Mouse (Mus musculus): ENCODE data around the gene Nek7.
A peak's percentile ranks its signal among the peaks of the same experiment; 100 is the strongest.

The Nek7 gene

GRCm38 (mm10) chr1:138571038-138571441, 48.9 kb downstream of the Nek7 start:
- DNase-seq (ENCODE audit: low read depth, low spot score): no peak

- no peak for DNase-seq (ENCODE audit: low read depth, low spot score)
These were observed 51.3 kb downstream of the Nek7 start for GRCm38 (mm10) chr1:138568434-138569232.

DNA sequence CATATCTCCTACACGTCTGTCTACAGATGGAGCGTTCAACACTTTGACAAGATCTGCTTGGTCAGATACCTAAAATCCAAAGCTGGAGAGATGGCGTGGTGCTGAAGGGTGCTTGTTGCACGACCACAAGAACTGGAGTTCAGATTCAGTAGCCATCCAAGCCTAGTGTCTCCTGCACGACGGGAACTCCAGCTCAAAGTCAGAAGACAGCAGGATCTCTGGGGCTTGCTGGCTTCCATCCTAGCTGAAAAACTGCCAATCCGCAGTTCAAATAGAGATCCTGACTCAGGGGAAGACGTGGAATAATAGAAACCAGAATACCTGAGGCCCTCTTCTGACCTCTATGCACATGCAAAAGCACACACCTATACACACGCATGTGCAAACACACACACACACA, 52.0 kb downstream of the Nek7 start:
- no peak for DNase-seq (ENCODE audit: low read depth, low spot score)

- DNase-seq (ENCODE audit: low read depth, low spot score): no peak
These were observed 55.3 kb downstream of the Nek7 start for GRCm38 (mm10) chr1:138564677-138565076.

DNA sequence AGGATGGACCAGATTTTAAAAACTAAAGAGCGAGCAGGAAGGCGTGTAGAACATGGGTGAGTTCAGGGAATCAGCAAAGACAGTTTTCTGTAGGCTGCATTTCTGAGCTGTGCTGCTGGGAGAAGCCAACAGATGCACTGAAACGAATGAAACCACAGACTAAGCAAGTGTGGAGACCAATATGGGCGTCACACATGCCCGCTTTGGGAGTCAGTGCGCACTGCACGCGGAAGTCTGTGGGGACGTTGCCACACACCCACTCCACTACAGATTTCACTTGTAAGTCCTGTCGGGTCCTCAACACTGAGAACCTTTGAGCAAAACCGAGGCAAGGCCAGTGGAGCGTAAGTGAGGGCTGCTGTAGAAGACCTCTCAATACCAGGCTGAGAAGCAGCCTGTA, 59.2 kb downstream of the Nek7 start:
- DNase-seq (ENCODE audit: low read depth, low spot score): no peak

DNA sequence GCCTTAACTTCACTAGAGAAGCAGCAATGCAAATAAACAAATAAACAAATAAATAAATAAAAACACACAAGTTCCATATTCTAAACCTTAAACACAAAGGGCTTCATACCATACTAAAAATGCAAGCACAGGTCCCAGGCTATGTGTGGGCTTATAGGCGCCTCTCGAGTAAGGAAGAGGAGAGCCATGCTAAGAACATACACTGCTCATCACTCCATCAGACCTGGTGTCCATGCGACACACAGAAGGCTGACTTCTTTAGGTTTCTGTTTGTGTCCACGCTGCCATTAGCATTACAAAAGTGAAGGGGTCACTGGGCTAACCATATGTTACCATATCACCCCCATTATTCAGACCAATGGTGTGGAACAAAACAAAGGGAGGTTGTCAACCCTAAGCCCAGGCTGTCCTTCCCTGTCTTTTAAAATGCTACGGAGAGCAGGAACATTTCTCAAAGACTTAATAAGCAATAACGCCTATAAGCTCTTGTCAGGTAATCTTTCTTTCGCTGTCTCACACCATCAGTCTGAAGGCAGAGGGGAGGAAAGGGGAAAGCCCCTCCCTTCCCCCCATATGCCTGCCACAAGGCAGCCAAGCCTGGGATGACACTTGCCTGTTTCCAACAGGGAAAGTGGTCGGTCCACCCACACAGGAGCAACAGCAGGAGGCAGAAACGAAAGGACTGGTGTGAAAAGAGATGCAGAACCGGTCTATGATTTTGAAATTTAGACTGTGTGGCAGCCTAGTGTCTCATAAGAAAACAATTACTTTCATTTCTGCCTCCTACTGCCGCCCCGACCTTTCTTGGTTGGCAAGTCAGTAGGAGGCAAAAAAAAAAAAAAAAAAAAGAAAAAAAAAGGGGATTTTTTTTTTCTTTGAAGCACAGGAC, 60.5 kb downstream of the Nek7 start:
- no peak for DNase-seq (ENCODE audit: low read depth, low spot score)

DNA sequence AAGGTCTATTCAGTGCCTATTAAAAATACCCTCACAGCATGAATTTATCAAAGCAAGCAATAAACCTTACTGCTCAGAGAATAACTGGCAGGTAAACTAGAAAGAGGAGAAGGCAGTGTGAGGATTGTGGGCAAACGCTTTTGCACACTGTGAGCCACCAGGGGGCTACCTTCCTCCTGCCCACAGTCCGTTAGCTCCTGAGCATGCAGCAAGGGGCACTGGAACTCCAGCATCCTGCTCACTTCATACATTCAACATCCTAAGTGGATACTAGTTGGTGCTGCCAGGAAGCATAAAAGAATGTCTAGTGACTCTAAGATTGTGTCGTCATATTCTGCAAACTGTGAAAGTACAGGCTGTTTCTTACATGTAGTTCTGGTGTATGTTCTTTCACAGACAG, 61.6 kb downstream of the Nek7 start:
- DNase-seq (ENCODE audit: low read depth, low spot score): peak; percentile 26

GRCm38 (mm10) chr1:138554926-138555325, 65.0 kb downstream of the Nek7 start:
- no peak for DNase-seq (ENCODE audit: low read depth, low spot score)

DNA sequence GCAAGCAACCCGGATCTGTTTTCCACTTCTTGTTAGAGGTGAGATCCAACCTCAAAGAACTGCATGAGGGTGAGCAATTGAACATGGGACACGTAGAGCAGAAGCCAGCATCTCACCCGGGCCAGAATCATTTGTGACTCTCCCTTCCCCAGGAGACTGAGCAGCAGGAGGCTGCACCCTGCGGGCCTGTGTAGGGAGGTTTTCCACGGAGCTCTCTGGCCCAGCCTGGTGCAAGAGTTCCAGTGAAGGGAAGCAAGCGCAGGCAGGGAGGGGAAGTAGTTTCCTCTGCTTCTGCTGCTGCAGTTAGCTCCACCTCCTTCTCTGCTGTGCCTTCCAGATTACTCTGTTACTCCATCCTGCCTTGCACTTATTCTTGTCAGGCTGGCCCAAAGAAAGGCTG, 69.8 kb downstream of the Nek7 start:
- DNase-seq (ENCODE audit: low read depth, low spot score): peak; percentile 58

- no peak for DNase-seq (ENCODE audit: low read depth, low spot score)
These were observed 77.8 kb downstream of the Nek7 start for GRCm38 (mm10) chr1:138542170-138542515.

- DNase-seq (ENCODE audit: low read depth, low spot score): no peak
These were observed 78.3 kb downstream of the Nek7 start for GRCm38 (mm10) chr1:138541495-138542169.

DNA sequence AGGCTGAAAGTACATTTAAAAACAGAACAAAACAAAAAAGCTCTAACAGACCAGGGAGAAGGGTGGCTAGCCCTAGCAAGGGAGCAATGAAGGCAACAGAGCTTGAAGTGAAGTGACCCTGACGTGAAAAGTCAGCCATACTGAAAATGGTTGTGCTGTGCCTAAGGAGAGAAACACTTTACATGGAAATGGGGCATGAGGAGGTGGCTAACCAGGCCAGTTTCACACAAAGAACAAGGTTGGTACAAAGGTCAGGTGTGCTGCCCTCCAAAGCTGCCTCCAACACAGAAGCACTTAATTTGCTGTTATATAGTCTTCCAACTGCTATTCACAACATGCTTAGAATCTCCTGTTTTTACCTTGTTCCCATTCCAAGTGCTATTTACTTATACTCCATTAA, 80.2 kb downstream of the Nek7 start:
- DNase-seq (ENCODE audit: low read depth, low spot score): no peak

GRCm38 (mm10) chr1:138538217-138538616, 81.7 kb downstream of the Nek7 start:
- no peak for DNase-seq (ENCODE audit: low read depth, low spot score)

DNA sequence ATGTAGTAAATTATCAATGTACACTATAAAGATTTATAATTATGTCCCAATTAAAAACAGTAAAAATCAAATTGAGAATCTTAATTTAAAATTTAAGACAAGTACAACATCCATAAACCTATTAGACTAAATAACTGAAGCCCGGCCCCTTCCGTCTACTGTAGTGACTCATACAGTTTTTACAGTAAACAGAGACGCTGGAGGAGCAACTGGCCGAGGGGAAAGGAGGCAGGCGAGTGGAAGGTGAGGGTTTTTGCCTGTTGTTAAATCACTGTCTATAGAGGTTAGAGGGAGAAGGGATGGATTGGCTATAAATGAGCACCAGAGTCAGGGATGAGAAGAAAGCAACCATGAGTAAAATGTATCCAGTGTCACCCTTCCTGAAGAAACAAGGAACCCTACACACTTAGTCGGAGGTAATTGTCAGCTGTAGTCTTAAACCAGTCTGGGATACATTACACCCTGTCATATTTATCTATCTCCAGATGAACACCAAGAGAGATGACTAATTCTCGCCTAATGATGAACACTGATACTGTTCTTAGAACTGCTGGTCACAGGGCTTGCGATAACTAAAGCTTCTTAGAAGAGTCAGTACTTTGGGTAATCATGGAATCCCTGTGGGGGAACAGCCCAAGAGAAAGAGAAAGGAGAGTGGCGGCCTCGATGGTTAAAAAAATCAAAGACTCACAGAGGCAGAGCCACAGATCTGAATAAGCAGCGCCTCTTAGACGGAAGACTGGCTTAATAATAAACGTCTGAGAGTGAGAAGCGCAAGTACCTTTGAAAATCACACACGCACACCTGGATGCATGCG, 84.0 kb downstream of the Nek7 start:
- no peak for DNase-seq (ENCODE audit: low read depth, low spot score)

DNA sequence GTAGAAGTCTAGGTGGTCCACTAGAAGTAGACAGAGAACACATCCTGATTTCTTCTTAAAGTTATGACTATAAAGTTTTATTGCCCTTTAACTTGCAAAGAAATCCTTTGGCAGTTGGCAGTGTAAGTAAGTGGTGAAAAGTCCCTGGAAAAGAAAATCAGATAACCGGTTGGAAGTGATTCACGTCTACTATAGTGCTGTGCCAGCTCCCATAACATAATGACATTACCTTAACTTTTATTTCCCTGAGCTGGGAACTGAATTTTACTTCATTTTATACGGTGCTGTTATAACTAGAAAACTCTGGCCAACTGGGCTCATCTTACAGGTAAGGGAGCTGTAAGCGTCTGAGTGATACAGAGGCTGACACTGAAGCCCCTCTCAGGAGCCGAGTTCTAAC, 89.3 kb downstream of the Nek7 start:
- DNase-seq (ENCODE audit: low read depth, low spot score): no peak

- no peak for DNase-seq (ENCODE audit: low read depth, low spot score)
These were observed 96.0 kb downstream of the Nek7 start for GRCm38 (mm10) chr1:138523962-138524361.

DNA sequence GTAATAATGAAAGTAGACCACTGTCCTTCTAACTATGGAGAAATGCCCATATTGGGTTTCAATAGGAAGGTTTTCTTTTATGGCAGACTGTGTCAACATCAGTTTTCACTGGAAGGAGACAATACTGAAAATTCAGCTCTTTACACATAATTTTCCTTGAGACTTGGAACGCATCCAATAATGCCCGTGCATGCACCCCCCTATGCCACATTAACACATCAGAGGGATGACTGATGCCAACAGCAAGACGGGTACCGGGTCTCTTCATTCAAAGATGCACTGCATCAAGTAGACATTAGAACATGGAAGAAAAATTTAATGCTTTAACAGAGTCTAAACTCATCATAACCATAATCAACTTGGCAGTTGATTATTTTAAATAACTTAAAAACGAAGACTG, 101.7 kb downstream of the Nek7 start:
- DNase-seq (ENCODE audit: low read depth, low spot score): no peak

DNA sequence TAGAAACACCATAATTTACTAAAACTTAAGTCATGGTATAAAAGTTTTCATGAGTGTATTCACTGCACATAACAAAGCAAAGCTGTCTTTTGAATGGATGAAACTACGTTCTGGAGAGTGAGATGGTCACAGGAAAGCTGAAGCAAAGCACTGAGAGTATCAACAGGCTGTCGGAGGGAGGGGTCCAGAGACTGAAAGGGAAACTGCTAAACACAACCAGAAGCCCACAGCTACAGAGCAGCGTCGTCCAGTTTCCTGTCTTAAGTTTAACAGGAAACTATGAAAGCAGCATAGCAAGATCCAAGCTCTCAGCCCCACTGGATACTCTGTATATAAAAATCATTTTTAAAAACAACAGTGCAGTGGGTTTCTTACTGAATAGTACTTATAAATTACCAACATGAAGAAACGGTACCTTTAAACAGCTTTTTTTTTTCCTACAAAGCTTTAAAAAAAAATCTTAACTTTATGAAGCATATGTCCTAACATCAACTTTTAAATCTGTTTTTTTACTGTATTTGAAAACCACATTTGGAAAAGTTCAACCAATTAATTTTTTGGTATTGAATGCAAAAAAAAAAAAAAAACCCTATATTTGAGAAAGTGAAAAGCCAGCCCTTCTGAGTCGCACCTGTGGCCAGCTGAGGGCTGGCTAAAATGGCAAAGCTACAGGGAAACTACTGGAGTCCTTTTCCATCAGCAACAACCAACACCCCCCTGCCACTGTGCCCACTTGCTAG, 102.4 kb downstream of the Nek7 start:
- no peak for DNase-seq (ENCODE audit: low read depth, low spot score)

GRCm38 (mm10) chr1:138516946-138517345, 103.0 kb downstream of the Nek7 start:
- no peak for DNase-seq (ENCODE audit: low read depth, low spot score)

DNA sequence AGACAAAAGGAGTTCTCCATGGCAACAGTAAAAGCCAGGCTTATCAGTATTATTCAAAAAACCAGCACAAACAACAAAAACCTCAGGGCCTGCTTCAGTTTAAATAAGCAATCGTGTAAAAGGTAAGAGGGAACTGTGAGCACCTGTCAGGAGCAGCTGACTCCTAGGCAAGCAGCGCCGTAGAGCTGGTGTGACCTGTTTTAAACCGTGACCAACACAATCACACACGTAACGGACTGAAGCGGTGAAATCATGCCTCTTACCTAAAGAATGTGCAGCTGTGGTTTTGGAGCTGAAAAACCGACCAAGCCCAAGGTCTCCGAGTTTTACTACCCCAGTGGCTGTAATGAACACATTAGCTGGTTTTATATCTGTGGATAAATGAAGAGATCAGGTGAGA, 104.6 kb downstream of the Nek7 start:
- no peak for DNase-seq (ENCODE audit: low read depth, low spot score)

GRCm38 (mm10) chr1:138513982-138514381, 106.0 kb downstream of the Nek7 start:
- no peak for DNase-seq (ENCODE audit: low read depth, low spot score)

Measured in ZHBTc4 (cell line).